Mouse (Mus musculus) testis, adult 2 months (tissue): ENCODE results near the gene Tgfb1.

Experiments
- CTCF ChIP-seq: fragments of 200-500 bp; IDR thresholded peaks from 2 replicates; pipeline ENCODE4 v1.5.1; 2012; ENCODE audit warnings: low read depth, mild to moderate bottlenecking, inconsistent platforms, low read length, moderate library complexity; ENCODE audit not compliant: control insufficient read depth, insufficient read depth, insufficient replicate concordance
- POLR2A ChIP-seq: fragments of 200-500 bp; IDR thresholded peaks from 2 replicates; pipeline ENCODE4 v1.6.1; 2012; ENCODE audit warnings: low read depth, mild to moderate bottlenecking, inconsistent platforms, low read length, moderate library complexity; ENCODE audit not compliant: control insufficient read depth

GRCm38 (mm10) chr7:25719761-25720610 lies 33.2 kb downstream of the Tgfb1 start:
- TF ChIP-seq CTCF (peak; percentile 90), POLR2A (no peak)
